Mouse (Mus musculus) liver, adult (tissue): ENCODE measurements around the gene Eif1ax.

Experiments
- GATA4 ChIP-seq: IDR thresholded peaks from 2 replicates; pipeline ENCODE4 v1.6.1; 2014; ENCODE audit warnings: mild to moderate bottlenecking, low read length; ENCODE audit not compliant: insufficient replicate concordance

Gene Eif1ax

GRCm38 (mm10) chrX:159371831-159372752 is at the start of gene Eif1ax:
Eif1ax (plus strand) TSS chrX:159372178.
- TF ChIP-seq GATA4 = no peak

- no peak for TF ChIP-seq GATA4
These were observed 7.5 kb upstream of the Eif1ax start for GRCm38 (mm10) chrX:159364506-159364905.

GRCm38 (mm10) chrX:159372753-159373144 is 771 bp downstream of the Eif1ax start:
- TF ChIP-seq GATA4 = no peak

GRCm38 (mm10) chrX:159387105-159387504 is 15.1 kb downstream of the Eif1ax start:
- no peak for TF ChIP-seq GATA4

- no peak for TF ChIP-seq GATA4
These were observed 17.0 kb downstream of the Eif1ax start for GRCm38 (mm10) chrX:159388953-159389352.

GRCm38 (mm10) chrX:159390347-159390962 is 18.5 kb downstream of the Eif1ax start:
- no peak for TF ChIP-seq GATA4

- no peak for TF ChIP-seq GATA4
These were observed 19.3 kb downstream of the Eif1ax start for GRCm38 (mm10) chrX:159391239-159391638.

- TF ChIP-seq GATA4 = no peak
These were observed 37.3 kb downstream of the Eif1ax start for GRCm38 (mm10) chrX:159409253-159409652.

GRCm38 (mm10) chrX:159414130-159414828 is 42.3 kb downstream of the Eif1ax start, which contains the start of gene Map7d2:
Map7d2 (plus strand) TSS chrX:159414572.
- TF ChIP-seq GATA4 = no peak

GRCm38 (mm10) chrX:159414829-159415673 is 43.1 kb downstream of the Eif1ax start:
- TF ChIP-seq GATA4 = no peak
